Mouse (Mus musculus) forebrain, embryonic 14.5 days (tissue): ENCODE data around the gene Ifrd2. TPM values are rescaled to one million over a fixed set of nuclear protein-coding genes. Genes with fewer than 3 reads are reported as not detected.

ENCODE experiments used
- ATAC-seq: fragments of 200-750 bp; cut with Nextera tagmentation; 2 replicates; pipeline ENCODE4 v1.8.0; 2017; ENCODE audit warnings: mild to moderate bottlenecking, moderate library complexity
- DNase-seq: peaks from one replicate; pipeline ENCODE4 v3.0.0-alpha.2; 2015; ENCODE audit warnings: low spot score
- H3K27ac ChIP-seq: fragments of 300-500 bp; sonication (generic); 2 replicates; pipeline ENCODE4 v1.5.1; 2014; ENCODE audit warnings: low read depth, mild to moderate bottlenecking, control low read depth, low read length, moderate library complexity
- H3K27me3 ChIP-seq: fragments of 300-500 bp; sonication (generic); replicated peaks from 2 replicates; pipeline ENCODE4 v1.6.1; 2014; ENCODE audit warnings: low read length, control low read depth, mixed read lengths; ENCODE audit not compliant: control insufficient read depth, insufficient read depth
- H3K36me3 ChIP-seq: fragments of 300-500 bp; sonication (generic); 2 replicates; pipeline ENCODE4 v1.6.1; 2014; ENCODE audit warnings: low read length, control low read depth; ENCODE audit not compliant: control insufficient read depth, insufficient read depth
- H3K4me1 ChIP-seq: fragments of 300-500 bp; sonication (generic); 2 replicates; pipeline ENCODE4 v1.6.1; 2014; ENCODE audit warnings: antibody characterized with exemption, low read length, control low read depth; ENCODE audit not compliant: control insufficient read depth, insufficient read depth
- H3K4me2 ChIP-seq: fragments of 300-500 bp; sonication (generic); 2 replicates; pipeline ENCODE4 v1.6.1; 2014; ENCODE audit warnings: mild to moderate bottlenecking, control low read depth, low read length
- H3K4me3 ChIP-seq: fragments of 300-500 bp; sonication (generic); 2 replicates; pipeline ENCODE4 v1.5.1; 2014; ENCODE audit warnings: low read depth, low read length, control low read depth
- H3K9ac ChIP-seq: fragments of 300-500 bp; sonication (generic); 2 replicates; pipeline ENCODE4 v1.6.1; 2014; ENCODE audit warnings: mild to moderate bottlenecking, low read length, control low read depth, moderate library complexity
- H3K9me3 ChIP-seq: fragments of 300-500 bp; sonication (generic); replicated peaks from 2 replicates; pipeline ENCODE4 v1.6.1; 2016; ENCODE audit warnings: low read length, control low read depth, mixed read lengths; ENCODE audit not compliant: control insufficient read depth
- WGBS: fragments of 180-500 bp; shearing (Covaris S2); extraction: QIAGEN DNeasy Blood & Tissue Kit; methylation state at CpG from one replicate; pipeline ENCODE4 v1.1.7; 2014; 5-methylcytosine and 5-hydroxymethylcytosine counted together
- polyA plus RNA-seq: library from polyadenylated mRNA; unstranded; fragments of >200 nt; fragmentation: Nextera tagmentation; extraction: Ambion mirVana; gene quantifications from 2 replicates; pipeline ENCODE4 v1.2.1, GENCODE M21; 2014

Ifrd2 gene
- polyA plus RNA-seq, 1 experiment from 2014 or later: 19.1 TPM

DNA sequence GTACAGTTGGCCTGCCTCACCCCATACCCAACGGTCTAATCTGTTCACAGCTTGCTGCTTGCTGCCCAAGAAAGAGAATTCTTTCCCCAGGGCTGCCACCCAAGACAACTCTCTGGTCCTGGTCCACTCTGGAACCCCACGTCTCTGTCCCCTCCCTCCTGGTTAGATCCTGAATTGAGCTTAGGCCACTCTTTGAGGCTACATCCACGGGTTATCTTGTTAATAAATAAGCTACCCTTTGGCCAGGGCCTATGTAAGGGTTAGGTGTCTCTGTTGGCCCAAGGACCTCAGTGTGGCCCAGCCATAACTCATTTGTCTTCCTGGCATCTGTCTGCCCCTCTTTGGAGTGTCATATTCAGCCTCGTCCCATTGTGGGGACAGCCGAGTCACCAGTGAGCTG, 10.9 kb downstream of the Ifrd2 start:
- no peak overlapping the region for H3K4me3 ChIP-seq
- H3K4me2 ChIP-seq: no peak overlapping the region
- no peak overlapping the region for H3K9ac ChIP-seq
- no peak overlapping the region for H3K27ac ChIP-seq
- ATAC-seq (no peak), DNase-seq (no peak)
- 88% methylated on average over 5 of the region's 5 CpGs for WGBS
- H3K27me3 ChIP-seq: no peaks in the 10 kb centered on the region
- no peaks in the 10 kb centered on the region for H3K4me1 ChIP-seq
- peaks cover 13% of the 10 kb centered on the region; the same call in 1 of the 2 replicates for H3K36me3 ChIP-seq
- no peaks in the 10 kb centered on the region for H3K9me3 ChIP-seq

DNA sequence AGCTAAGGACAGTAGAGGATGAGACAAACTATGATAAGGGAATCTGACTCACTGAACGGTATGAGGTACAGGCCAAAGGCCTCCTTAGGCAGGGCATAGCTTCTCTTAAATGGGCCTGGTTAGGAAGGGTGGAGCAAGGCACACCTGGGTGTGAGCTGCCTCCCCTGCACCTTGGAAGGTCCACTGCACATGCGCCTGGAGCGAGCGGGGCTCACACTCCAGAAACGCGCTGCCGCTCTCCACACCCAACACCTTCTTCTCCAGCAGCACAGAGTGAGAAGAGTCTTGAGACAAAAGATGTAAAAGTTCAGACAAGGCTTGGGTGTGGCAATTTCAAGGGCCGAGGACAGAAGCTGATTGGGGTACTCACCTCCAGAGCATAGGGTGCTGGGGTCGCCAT, 12.0 kb downstream of the Ifrd2 start:
- no peak for ATAC-seq
- 91% methylated on average over 9 of the region's 9 CpGs for WGBS

DNA sequence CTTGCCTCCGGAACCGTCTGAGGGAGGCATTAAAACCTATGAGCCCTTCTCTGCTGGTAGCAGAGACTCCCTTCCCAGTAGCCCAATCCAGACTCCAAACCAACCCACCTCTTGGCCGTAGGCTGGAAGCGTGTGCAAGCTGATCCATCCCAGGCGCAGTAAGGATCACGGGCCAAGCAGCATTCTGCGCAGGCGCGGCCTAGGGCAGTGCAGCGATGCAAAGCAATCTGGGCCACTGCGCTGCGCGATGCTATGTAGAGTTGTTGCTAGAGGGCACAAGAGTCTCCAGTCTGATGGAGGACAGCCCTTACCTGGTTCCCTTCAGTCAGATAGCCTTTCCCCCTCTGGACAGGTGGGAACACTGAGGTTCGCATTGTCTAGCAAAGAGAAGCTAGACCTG, 12.4 kb downstream of the Ifrd2 start:
- WGBS: 79% methylated on average over 14 of the region's 14 CpGs
- DNase-seq (peak; percentile 36), ATAC-seq (no peak)
- H3K9ac ChIP-seq: no peak overlapping the region
- no peak overlapping the region for H3K27ac ChIP-seq
- 0 out of 2 replicates have a peak, but pooled peaks cover 3% of the 10 kb centered on the region for H3K36me3 ChIP-seq
- peaks cover 2% of the 10 kb centered on the region; the same call in 1 of the 2 replicates for H3K4me1 ChIP-seq
- no peak overlapping the region for H3K4me2 ChIP-seq
- no peaks in the 10 kb centered on the region for H3K9me3 ChIP-seq
- no peak overlapping the region for H3K4me3 ChIP-seq
- H3K27me3 ChIP-seq: no peaks in the 10 kb centered on the region

More for the DNA sequence above, 12.0 kb downstream of the Ifrd2 start:
- Histone ChIP-seq H3K4me2 (no peak overlapping the region), H3K36me3 (peaks cover 3% of the 10 kb centered on the region; the same call in 1 of the 2 replicates), H3K27ac (no peak overlapping the region), H3K27me3 (no peaks in the 10 kb centered on the region), H3K4me3 (no peak overlapping the region), H3K9me3 (no peaks in the 10 kb centered on the region), H3K9ac (no peak overlapping the region), H3K4me1 (no peaks in the 10 kb centered on the region)
- DNase-seq: no peak

DNA sequence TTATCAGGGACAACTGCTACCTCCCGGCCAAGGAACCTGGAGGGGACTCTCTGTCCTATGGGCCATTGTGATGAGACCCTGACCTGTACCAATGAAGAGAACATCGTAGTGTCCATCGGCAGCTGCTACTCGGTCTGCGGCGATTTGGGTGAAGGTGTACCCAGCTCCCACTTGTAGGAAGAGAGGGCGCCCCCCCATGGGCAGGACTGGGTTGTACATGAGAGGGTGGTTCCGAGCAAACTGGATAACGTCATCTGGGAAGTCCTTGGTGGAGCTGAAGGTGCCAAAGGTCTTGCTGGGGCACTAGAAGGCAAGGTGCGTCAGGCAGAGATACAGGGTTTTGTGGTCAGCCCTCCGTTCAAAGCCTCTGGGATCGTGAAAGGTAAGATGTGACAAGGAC, 13.3 kb downstream of the Ifrd2 start:
- Histone ChIP-seq H3K9me3 (no peaks in the 10 kb centered on the region), H3K27ac (no peak overlapping the region), H3K36me3 (no peaks in the 10 kb centered on the region), H3K4me3 (no peak overlapping the region), H3K9ac (no peak overlapping the region), H3K4me2 (no peak overlapping the region), H3K4me1 (peaks cover 3% of the 10 kb centered on the region; the same call in 1 of the 2 replicates), H3K27me3 (no peaks in the 10 kb centered on the region)
- ATAC-seq (no peak), DNase-seq (no peak)
- WGBS: 78% methylated on average over 12 of the region's 12 CpGs

DNA sequence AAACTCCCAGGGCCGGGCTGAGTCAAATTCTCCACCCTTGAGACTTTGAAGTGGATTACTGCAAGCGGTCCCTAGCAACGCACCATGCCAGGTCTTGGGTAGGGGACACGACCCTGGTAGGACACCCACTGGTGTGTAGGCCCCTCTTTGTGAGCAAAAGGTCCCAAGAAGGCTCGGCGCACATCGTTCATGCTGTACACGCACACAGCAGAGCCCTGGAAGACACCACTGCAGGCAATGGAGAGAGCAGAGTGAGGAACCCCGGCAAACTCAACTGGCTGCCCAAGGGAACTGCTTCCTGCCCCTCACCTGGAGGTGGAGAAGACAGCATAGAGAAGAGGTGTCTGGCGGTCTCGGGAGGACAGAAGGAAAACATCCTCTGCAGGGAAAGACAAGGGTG, 13.8 kb downstream of the Ifrd2 start:
- ATAC-seq (no peak), DNase-seq (no peak)
- Histone ChIP-seq H3K9ac (no peak overlapping the region), H3K4me3 (no peak overlapping the region), H3K4me2 (no peak overlapping the region), H3K4me1 (peaks cover 3% of the 10 kb centered on the region; the same call in 1 of the 2 replicates), H3K27me3 (no peaks in the 10 kb centered on the region), H3K27ac (no peak overlapping the region), H3K36me3 (no peaks in the 10 kb centered on the region), H3K9me3 (no peaks in the 10 kb centered on the region)
- WGBS: 87% methylated on average over 11 of the region's 11 CpGs

DNA sequence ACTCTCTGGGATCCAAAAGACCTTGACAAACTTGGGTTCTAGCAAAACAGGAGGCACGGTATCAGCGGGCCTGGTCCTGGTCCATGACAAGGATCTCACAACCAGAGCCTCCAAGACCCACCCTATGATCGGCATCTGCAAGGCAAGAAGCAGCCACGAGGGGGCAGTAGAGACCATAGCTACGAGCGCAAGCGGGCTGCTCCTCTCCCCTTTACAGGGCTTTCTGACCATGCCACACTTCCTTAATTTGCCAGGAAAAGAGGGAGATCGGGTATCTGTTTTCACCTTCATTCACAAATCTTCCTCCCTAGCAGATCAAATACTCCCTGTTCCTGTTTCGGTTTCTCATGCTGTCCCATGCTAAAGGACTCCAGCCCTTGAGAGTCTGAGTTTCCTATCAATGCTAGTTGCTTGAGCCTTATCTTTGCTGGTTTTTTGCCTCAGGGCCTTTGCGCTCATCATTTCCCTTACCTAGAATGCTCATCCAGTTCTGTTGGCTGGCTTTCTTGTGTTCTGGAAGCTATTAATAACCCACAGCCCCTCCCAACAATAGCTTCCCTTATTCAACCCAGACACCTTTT, 14.7 kb downstream of the Ifrd2 start:
- 0 out of 2 replicates have a peak overlapping the region, but pooled peaks have one; percentile 3 for H3K9ac ChIP-seq
- WGBS: 13% methylated on average over 10 of the region's 10 CpGs

DNA sequence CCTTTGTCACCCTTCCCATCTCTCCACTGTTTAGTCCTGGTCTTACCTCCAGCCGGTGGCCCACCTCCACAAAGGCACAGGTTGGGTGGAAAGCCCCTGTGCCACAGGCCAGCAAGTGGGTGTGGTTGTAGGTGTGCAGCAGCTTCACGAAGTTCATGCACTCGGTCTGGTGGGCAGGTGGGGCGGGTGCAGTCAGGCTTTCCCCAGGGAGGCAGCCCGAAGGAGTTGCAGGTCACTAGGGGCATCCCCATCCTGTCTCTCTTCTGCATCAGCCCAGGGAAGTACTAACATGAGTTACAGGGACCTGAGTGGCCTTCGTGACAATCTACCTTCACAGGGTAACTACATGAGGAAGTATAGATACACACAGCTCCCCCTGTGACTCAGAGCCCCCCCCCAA, 15.8 kb downstream of the Ifrd2 start:
- no peaks in the 10 kb centered on the region for H3K36me3 ChIP-seq
- H3K9ac ChIP-seq: no peak overlapping the region
- H3K27ac ChIP-seq: no peak overlapping the region
- WGBS: 83% methylated on average over 6 of the region's 6 CpGs
- no peak overlapping the region for H3K4me3 ChIP-seq
- DNase-seq (no peak), ATAC-seq (no peak)
- H3K9me3 ChIP-seq: no peaks in the 10 kb centered on the region
- peaks cover 3% of the 10 kb centered on the region; the same call in 1 of the 2 replicates for H3K4me1 ChIP-seq
- no peak overlapping the region for H3K4me2 ChIP-seq
- no peaks in the 10 kb centered on the region for H3K27me3 ChIP-seq

More for the DNA sequence above, 14.7 kb downstream of the Ifrd2 start:
- peak; percentile 86 for ATAC-seq
- Histone ChIP-seq H3K27ac (no peak overlapping the region), H3K4me3 (no peak overlapping the region), H3K4me2 (no peak overlapping the region), H3K4me1 (peaks cover 3% of the 10 kb centered on the region; the same call in 1 of the 2 replicates), H3K36me3 (no peaks in the 10 kb centered on the region), H3K9me3 (no peaks in the 10 kb centered on the region), H3K27me3 (no peaks in the 10 kb centered on the region)
- peak; percentile 93 for DNase-seq

DNA sequence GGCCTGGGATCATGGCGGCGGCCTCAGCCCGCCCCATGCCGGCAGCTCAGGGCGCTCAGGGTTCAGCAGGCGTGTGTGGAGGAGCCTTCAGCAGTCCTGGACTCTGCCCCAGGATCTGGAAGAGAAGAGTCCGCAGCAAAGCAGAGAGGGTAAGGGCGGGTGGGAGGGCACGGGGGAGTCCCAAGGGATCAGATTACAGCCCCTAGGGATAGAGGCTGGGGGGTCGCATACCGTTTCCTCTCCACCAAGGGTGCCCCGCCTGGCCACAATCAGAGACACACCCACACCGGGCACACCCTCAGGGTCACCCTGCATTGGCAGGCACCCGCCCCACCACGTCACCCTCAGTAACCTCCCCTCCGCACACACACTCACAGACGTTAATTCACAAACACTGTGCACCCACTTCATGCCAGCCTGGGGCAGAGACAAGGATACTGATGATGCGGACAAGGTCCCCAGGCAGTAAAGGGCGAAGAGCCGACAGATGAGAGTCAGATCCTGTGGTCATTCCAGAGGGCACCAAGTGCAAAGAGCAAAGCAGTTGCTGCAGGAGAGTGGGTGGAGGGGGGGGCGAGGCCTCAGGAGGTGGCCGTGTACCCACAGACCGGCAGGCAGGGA, 17.7 kb downstream of the Ifrd2 start:
- H3K4me1 ChIP-seq: peaks cover 5% of the 10 kb centered on the region; the same call in 1 of the 2 replicates
- no peak overlapping the region for H3K4me2 ChIP-seq
- H3K4me3 ChIP-seq: no peak overlapping the region
- no peaks in the 10 kb centered on the region for H3K27me3 ChIP-seq
- WGBS: 47% methylated on average over 23 of the region's 23 CpGs
- 0 out of 2 replicates have a peak overlapping the region, but pooled peaks have one; percentile 29 for H3K9ac ChIP-seq
- H3K36me3 ChIP-seq: no peaks in the 10 kb centered on the region
- ATAC-seq (no peak), DNase-seq (no peak)
- no peak overlapping the region for H3K27ac ChIP-seq
- no peaks in the 10 kb centered on the region for H3K9me3 ChIP-seq

DNA sequence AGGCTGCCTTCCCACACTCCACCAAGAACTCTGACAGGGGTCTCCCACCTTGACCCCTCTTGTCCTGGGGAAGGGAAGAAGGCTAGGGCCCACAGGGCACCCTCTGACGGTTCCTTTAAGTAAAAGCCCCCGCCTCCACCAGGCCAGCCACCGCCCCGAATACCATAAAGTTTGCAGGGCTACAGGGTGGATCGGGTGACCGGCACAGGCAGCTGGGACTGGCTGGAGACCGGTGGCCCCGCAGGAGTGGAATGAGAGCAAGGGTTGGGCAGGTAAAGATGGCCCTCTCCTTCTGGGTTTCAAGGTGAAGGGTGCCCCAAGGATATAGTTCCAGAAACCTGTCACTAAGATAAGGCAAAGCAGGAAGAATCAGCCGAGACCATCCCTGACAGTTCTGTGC, 19.1 kb downstream of the Ifrd2 start:
- Histone ChIP-seq H3K4me1 (peaks cover 9% of the 10 kb centered on the region), H3K9ac (no peak overlapping the region), H3K4me3 (no peak overlapping the region), H3K27me3 (no peaks in the 10 kb centered on the region), H3K27ac (no peak overlapping the region), H3K9me3 (no peaks in the 10 kb centered on the region), H3K4me2 (no peak overlapping the region), H3K36me3 (no peaks in the 10 kb centered on the region)
- ATAC-seq (no peak), DNase-seq (no peak)
- WGBS: 29% methylated on average over 9 of the region's 9 CpGs
